Mouse (Mus musculus) leukemia stem cell, adult 10-12 weeks (primary cell): ENCODE data around the gene Pnpla7. TPM values are rescaled to one million over a fixed set of nuclear protein-coding genes. Genes with fewer than 3 reads are reported as not detected.

Experiments
- polyA plus RNA-seq: library from polyadenylated mRNA; stranded (reverse); fragments of >175 nt; gene quantifications from 2 replicates; pipeline ENCODE4 v1.2.3, GENCODE M21; 2012; ENCODE audit warnings: low replicate concordance

Pnpla7 gene
- polyA plus RNA-seq, result 4.3 and 5.1 TPM in 2 replicates

DNA sequence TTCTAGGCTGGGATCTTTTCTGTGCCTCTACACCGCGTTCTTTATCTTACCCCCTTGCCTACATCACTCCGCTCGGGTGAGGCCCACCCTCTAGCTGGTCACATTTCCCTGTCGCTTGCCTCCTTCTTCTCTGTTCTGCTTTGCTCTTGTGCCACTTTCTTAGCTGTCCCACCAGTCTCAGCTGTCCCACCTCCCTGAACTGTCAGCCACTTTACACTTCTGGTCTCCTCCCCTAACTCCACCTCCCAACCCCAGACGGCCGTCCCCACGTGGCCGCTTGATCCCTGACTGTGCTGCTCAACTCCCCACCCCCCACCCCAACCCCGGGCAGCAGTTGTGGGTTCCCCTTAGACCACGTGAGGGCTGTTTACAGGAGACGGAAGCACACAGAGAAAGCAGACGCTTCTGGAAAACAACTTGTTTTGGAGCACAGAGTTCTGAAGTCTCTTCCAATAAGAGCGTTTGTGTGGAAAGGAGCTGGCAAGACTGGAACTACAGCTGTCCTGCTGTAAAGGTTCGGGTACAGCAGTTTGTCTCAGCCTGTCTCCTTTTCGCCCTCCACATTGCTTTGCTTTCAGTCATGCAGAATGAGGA, at the start of gene Pnpla7:
Pnpla7 (plus strand) TSS at position 330 of the 594 bp plus-strand sequence.

DNA sequence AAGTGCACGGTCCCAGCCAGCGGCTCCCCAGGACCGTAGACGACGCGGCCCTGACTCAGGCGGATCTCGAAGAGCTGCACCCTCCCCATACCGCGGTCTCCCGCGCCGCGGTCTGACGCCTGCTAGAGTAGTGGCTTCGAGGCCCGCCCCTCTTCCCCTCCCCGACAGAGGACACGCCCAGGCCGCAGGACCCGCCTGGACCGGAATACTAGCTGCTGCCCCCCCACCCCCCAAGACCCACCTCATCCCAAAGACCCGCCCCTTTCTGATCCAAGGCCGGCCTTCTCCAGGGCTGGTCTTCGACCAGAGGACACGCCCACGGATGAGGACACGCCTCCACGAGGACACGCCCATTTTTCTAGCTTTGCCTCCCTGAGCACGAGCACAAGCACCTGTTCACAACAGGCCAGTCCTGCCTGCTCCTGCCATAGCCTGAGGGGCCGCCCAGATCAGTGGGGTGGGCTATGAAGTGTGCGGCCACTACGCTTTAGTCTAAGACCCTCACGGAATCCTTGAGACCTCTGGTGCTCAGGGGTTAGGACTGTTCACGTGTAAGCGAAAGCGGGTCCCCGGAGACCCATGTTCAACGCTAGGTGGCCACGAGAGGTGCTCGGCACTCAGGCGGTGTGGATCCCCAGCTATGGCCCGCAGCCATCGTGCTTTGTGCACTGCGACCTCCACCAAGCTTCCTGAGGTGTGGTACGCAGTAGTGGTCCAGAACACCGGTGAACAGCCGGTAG, 40.6 kb upstream of the Pnpla7 start, which contains the start of gene Arrdc1:
Arrdc1 (minus strand) TSS at position 196 of the 740 bp plus-strand sequence.

DNA sequence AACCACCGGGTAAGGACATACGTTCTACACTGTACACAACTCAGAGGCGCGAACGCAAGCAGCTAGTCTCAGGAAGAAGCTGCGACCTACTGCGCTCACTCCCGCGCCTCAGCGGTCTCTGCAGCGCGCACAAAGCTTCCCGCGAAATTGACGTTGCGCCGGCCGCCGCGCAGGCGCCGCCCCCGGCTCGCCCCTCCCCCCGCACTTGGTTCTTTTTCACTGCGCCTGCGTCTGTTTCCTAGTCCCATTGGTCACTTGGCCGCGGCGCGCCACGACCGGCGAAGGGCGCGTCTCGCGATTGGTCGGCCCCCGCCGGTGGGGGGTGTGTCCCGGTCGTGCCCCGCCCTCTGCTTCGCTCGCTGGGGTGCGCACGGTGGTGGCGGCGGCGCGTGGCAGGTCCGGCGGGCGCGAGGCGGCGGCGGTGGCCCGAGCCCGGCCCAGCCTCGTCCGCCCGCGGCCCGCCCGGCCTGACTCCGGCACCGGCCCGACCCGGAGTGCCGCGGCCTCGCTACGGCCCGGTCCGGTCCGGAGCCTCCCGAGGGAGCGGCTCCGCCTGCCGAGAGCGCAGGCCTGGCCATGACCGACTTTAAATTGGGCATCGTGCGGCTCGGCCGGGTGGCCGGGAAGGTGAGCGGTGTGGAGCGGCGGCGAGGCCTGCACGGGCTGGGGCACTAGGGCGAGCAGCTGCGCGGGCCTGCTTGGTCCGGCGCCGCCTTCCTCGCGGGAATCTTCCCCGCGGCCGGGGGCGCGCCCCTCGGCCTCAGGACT, 26.2 kb upstream of the Pnpla7 start, which contains the start of gene Zmynd19:
Zmynd19 (plus strand) TSS at position 372 of the 768 bp plus-strand sequence.

DNA sequence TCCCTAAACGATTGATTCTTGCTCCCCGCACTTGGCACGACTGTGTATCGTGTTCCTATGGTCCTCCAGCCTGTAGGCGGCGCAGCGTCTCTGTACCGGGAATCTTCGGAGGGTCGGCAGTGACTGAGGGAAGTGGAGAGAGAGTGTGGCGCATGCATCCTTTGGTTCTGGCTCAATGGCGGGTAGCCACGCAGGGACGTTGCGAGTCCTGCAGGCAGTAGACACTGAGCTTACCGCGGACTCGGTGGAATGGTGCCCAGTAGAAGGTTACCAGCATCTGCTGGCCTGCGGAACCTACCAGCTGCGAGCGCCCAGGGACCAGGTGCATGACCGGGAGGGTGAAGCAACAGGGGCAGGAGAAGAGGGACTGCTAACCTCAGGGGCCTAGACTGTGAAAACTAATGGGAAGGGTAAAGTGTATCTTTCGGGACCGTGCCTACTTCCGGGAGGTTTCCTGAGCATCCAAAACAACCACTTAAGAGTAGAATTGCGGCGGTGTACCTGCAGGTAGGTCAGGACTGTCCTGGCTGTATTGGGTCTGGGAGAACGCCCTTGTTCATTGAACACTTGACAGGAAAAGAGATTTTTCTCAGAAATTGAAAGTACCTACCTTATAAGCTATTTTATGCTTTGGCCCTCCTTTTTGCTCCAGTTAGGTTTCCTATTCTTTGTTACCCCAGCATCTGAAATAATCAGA, 13.4 kb upstream of the Pnpla7 start, which contains the start of gene Dph7:
Dph7 (plus strand) TSS at position 97 of the 697 bp plus-strand sequence.

DNA sequence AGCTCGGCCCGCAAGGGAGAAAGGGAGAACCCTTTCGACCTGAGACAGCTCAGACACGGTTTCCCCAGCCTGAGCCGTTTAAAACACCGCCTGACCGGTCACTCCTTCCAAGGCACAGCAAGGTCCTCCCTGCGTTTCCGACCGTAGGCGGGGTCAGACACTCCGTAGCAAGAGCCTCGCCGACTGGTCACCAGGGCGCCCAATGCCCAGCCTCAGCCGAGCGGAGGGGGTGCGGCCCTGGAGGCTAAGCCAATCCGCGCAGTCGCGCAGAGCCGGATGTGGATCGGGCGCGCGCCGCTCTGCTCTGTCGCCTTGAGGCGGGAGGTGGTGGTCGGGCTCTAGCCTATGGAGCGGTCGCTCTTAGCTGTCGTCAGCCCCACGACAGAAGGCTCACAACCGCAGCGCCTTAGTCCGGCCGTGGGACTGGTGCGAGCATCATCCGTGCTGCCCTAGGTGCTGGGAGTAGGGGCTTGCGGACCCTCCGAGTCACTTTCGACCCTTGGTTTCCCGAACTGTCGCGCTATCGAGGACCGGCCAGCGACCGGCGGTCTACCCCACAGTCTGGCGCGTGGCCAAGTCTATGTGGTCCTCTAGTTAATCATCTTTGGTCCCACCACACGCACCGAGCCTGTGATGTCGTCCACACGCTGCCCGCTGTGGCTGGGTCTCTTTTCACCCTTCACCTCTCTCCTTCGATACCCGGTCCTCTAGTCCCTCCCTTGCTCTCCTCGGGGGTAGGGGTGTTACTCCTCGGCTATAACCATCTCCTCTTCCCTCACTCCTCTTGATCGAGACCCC, 728 bp upstream of the Pnpla7 start, which contains the start of gene Mrpl41:
Mrpl41 (minus strand) TSS at position 193 of the 798 bp plus-strand sequence.

DNA sequence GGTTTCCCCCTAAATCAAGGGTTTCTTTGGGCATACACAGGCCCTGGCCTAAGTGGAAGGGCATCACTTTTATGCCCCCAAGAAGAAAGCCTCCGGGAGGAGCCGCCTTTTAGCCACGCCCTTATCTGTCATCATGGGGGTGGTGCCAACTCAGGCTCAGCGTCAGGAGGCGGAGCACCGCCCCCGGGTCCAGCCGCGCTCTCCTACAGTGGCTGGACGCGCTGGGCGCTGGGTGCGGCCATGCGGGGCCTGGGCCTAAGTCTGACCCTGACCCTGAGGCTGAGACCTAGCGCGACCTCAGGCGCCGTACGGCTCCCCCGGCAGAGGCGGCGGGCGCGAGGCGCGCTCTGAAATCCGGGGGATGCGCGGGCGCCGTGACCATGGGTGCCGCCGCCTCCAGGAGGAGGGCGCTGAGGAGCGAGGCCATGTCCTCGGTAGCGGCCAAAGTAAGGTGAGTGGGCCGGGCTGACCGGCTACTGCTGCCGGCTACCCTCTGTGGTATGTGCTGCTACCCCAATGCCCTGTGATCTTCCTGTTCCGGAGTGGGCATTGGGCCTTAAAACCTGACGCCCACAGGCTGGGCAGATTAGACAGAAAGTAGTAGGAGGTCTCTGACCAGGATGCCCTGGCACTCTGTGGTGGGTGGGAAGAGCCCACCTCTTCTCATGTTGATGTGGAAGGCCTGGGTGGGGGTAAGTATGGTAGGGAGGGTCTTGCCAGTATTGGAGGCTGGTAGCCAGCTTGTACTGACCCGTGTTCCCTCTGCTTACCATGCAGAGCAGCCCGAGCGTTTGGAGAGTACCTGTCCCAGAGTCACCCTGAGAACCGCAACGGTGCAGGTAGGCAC, 78.6 kb downstream of the Pnpla7 start, which contains the start of gene Nsmf:
Nsmf (plus strand) TSS at position 135 of the 847 bp plus-strand sequence.

DNA sequence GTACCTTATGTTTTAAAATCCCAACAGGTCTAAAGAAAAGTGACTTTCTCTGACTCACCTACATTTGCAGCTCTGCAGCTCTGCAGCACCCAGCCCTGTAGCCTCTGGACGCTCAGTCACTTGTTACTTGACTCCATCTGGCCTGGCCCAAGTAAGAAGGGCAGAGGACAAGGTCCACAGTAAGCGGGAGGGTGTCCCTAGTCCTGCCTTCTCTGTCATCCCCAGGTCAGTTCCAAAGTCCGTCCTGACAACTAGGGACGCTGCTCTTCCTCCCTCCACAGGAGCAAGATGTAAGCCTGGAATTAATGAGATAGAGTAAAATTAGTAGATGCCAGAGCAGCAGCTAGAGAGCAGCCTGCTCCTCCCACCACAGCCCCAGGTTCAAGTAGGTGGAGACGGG, 104.2 kb downstream of the Pnpla7 start, which contains the start of gene Entpd8:
Entpd8 (plus strand) TSS at position 229 of the 400 bp plus-strand sequence.

DNA sequence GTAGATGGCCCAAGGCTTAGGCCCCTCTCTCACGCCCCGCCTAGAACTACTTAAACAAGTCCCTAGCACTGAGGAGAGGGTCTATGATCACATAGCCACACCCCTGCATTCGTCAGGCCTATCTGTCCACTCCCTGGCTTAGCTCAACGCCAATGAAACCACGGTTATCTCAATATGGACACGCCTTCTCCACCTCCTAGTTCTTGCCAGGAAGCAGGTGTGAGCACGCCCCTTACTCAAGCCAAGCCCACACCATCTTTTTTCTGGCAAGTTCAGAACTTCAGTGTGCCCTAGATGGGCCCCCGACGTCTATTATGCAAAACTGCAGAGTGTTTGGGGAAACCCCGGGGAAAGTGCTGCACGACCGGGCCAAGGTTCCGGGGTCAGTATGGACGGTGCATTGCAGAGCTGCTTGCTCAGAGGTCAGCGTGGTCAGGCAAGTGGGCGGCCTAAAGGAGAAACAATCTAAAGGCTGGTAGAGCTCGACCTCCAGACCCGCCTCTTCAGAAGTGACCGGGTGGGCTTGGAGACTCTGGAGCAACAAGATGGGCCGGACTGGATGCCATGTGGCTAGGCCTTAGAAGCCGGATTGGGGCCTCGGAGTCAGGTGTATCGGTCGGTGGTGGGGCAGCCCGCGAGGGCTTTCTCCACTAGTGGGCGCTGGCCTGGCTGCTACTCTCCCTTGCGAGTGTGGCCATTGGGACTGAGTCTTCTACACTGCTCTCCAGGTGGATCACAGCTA, 119.4 kb downstream of the Pnpla7 start, which contains the start of gene Noxa1:
Noxa1 (minus strand) TSS at position 41 of the 742 bp plus-strand sequence.

Other genes starting within 250 kb of the Pnpla7 start
- gene Cacna1b, start 212.9 kb upstream of the Pnpla7 start, polyA plus RNA-seq, result 0.96 TPM in 1 of 2 replicates, not detected in the other
- 52.3 and 54.3 TPM in 2 replicates for gene Ehmt1, start 56.4 kb upstream of the Pnpla7 start, polyA plus RNA-seq
- gene Arrdc1, start 40.8 kb upstream of the Pnpla7 start, polyA plus RNA-seq, result 22.6 and 81.1 TPM in 2 replicates
- gene Zmynd19, start 26.2 kb upstream of the Pnpla7 start, polyA plus RNA-seq, result 14.3 and 15.5 TPM in 2 replicates
- 5.9 and 10.6 TPM in 2 replicates for gene Dph7, start 13.6 kb upstream of the Pnpla7 start, polyA plus RNA-seq
- gene Mrpl41, start 935 bp upstream of the Pnpla7 start, polyA plus RNA-seq, result 7.7 and 44.8 TPM in 2 replicates
- 61.2 and 74.4 TPM in 2 replicates for gene Nsmf, start 78.3 kb downstream of the Pnpla7 start, polyA plus RNA-seq
- gene Entpd8, start 104.3 kb downstream of the Pnpla7 start, polyA plus RNA-seq, result not detected in 2 replicates
- gene Noxa1, start 119.1 kb downstream of the Pnpla7 start, polyA plus RNA-seq, result not detected in 2 replicates
- 24.8 and 34.7 TPM in 2 replicates for gene Nrarp, start 204.7 kb downstream of the Pnpla7 start, polyA plus RNA-seq
- gene Tor4a, start 220.9 kb downstream of the Pnpla7 start, polyA plus RNA-seq, result 13.1 and 16.5 TPM in 2 replicates
- 15.0 and 19.0 TPM in 2 replicates for gene Nelfb, start 235.5 kb downstream of the Pnpla7 start, polyA plus RNA-seq
- gene Stpg3, start 238.6 kb downstream of the Pnpla7 start, polyA plus RNA-seq, result 0.22 TPM in 1 of 2 replicates, not detected in the other
- gene Fam166a, start 242.7 kb downstream of the Pnpla7 start, polyA plus RNA-seq, result 0.16 TPM in 1 of 2 replicates, not detected in the other
- gene Tubb4b, start 248.7 kb downstream of the Pnpla7 start, polyA plus RNA-seq, result 147 and 477 TPM in 2 replicates